Mouse (Mus musculus) bone marrow macrophage, adult 2 months (primary cell): ENCODE measurements at regions not wholly inside any gene's neighbourhood (a gene's known extent, or its start where the extent isn't known, plus 50 kb on each side); places are given as distances from the start of the nearest gene placed in this dataset.

Experiments
- CTCF ChIP-seq: IDR thresholded peaks from 2 replicates; pipeline ENCODE4 v1.5.1; 2012; ENCODE audit warnings: low read depth, mild to moderate bottlenecking, low read length, moderate library complexity
- POLR2A ChIP-seq: IDR thresholded peaks from 2 replicates; pipeline ENCODE4 v1.6.1; 2012; ENCODE audit warnings: mild to moderate bottlenecking, low read depth, low read length, borderline replicate concordance

- TF ChIP-seq POLR2A (no peak), CTCF (no peak)
These were observed 134.1 kb upstream of the Slc7a14 start for GRCm38 (mm10) chr3:31444311-31444710.
